Comparison of ENCODE assay signal across 9 mouse cellular contexts in genomic region chr9:121839622-121839965, GRCm38 (mm10). TPM values are rescaled to one million over a fixed set of nuclear protein-coding genes. Genes with fewer than 3 reads are reported as not detected.
DNase-seq lines count a peak whose midpoint lies in the region; ATAC-seq and TF ChIP-seq lines count a peak whose summit lies in the region.
"Had no signal": no experiment of that assay in that cellular context is flagged by ENCODE, and none has a peak within 500 bp of the region (broad histone marks: within the 10 kb centered on the region; RNA-seq: fewer than 3 reads in every experiment).

No protein-coding gene starts in this region.

- in situ Hi-C loops in ES-E14 (cut with MboI; ENCODE audit: low sequenced_read_pairs in 2 of 2, unreplicated experiment in 2 of 2) = no loop called here

- no peaks in the 10 kb centered on the region for H3K79me2 ChIP-seq in macrophage (ENCODE audit: inconsistent target)

- H3K27ac ChIP-seq in heart, embryonic 12.5 days (ENCODE audit: poor library complexity, severe bottlenecking) = no peak overlapping the region
- no peak overlapping the region for H3K27ac ChIP-seq in ES-E14 (ENCODE audit: insufficient read depth, low read depth, low read length, poor library complexity, severe bottlenecking)
- H3K27ac ChIP-seq in hindbrain, embryonic 11.5 days (ENCODE audit: low read depth, low read length) = no peak overlapping the region
- H3K27ac ChIP-seq in macrophage = no peak overlapping the region

- no peaks in the 10 kb centered on the region for H3K36me3 ChIP-seq in heart, embryonic 12.5 days
- H3K36me3 ChIP-seq in ES-E14 (ENCODE audit: control insufficient read depth, insufficient read depth, low read length, poor library complexity, severe bottlenecking) (no peaks in the 10 kb centered on the region), macrophage (ENCODE audit: inconsistent target) (no peaks in the 10 kb centered on the region)
- no peaks in the 10 kb centered on the region for H3K36me3 ChIP-seq in hindbrain, embryonic 11.5 days (ENCODE audit: control insufficient read depth, insufficient read depth, low read length)

- WGBS in heart, embryonic 12.5 days = 40% methylated on average over 7 of the region's 7 CpGs
- WGBS in hindbrain, embryonic 11.5 days = 39% methylated on average over 7 of the region's 7 CpGs
- 52% methylated on average over 7 of the region's 7 CpGs for WGBS in macrophage (ENCODE audit: missing documents)

- H3K4me3 ChIP-seq in heart, embryonic 12.5 days = peak overlapping the region; percentile 58
- H3K4me3 ChIP-seq in ES-E14 (ENCODE audit: insufficient read depth in 1 of 2, low read depth in 1 of 2, low read length in 2 of 2, poor library complexity in 1 of 2, severe bottlenecking in 1 of 2) (peak overlapping the region; percentile 19 to 65; a peak in 1 of 4 replicates), macrophage (ENCODE audit: inconsistent target) (peak overlapping the region; percentile 23)
- peak overlapping the region; percentile 49 for H3K4me3 ChIP-seq in hindbrain, embryonic 11.5 days (ENCODE audit: low read depth, low read length)

- peak overlapping the region; percentile 67 for H3K9ac ChIP-seq in heart, embryonic 12.5 days
- no peak overlapping the region for H3K9ac ChIP-seq in ES-E14 (ENCODE audit: insufficient read depth, low read depth, low read length, poor library complexity, severe bottlenecking)
- H3K9ac ChIP-seq in hindbrain, embryonic 11.5 days (ENCODE audit: low read depth, low read length) = peak overlapping the region; percentile 44; the same call in 1 of the 2 replicates

- H3K27me3 ChIP-seq in heart, embryonic 12.5 days (replicated peaks) = 0 out of 2 replicates have a peak, but pooled peaks cover 10% of the 10 kb centered on the region
- H3K27me3 ChIP-seq in hindbrain, embryonic 11.5 days (ENCODE audit: control insufficient read depth, insufficient read depth, low read length) = no peaks in the 10 kb centered on the region

- peaks cover 11% of the 10 kb centered on the region for H3K9me3 ChIP-seq in heart, embryonic 12.5 days (replicated peaks)
- H3K9me3 ChIP-seq in ES-E14 (ENCODE audit: control insufficient read depth, insufficient read depth, low read depth, low read length) = no peaks in the 10 kb centered on the region
- H3K9me3 ChIP-seq in hindbrain, embryonic 11.5 days (ENCODE audit: control insufficient read depth, low read length) = no peaks in the 10 kb centered on the region

- peaks cover 10% of the 10 kb centered on the region for H3K4me1 ChIP-seq in heart, embryonic 12.5 days (replicated peaks)
- peaks cover 0 to 4% of the 10 kb centered on the region in 2 experiments; a peak in 1 of 4 replicates for H3K4me1 ChIP-seq in ES-E14 (ENCODE audit: control insufficient read depth in 2 of 2, insufficient read depth in 2 of 2, low read length in 2 of 2, poor library complexity in 1 of 2)
- no peaks in the 10 kb centered on the region for H3K4me1 ChIP-seq in hindbrain, embryonic 11.5 days (replicated peaks; ENCODE audit: control insufficient read depth, insufficient read depth, low read length)

- H3K4me2 ChIP-seq in heart, embryonic 12.5 days = peak overlapping the region; percentile 96
- H3K4me2 ChIP-seq in hindbrain, embryonic 11.5 days (replicated peaks; ENCODE audit: low read depth, low read length) = peak overlapping the region; percentile 77

- no peak for DNase-seq in heart, adult 9 months (ENCODE audit: low spot score in 2 of 2)
- no peak for DNase-seq in ES-E14 (ENCODE audit: low read depth, low spot score)
- no peak for DNase-seq in hindbrain, embryonic 11.5 days (ENCODE audit: low spot score)
- no peak for DNase-seq in cerebellum, adult 18-20 months
- DNase-seq in embryo, embryonic 9.5 days (ENCODE audit: extremely low spot score) = no peak

- ATAC-seq in heart, embryonic 12.5 days (ENCODE audit: insufficient number of reproducible peaks, low FRiP score) = no peak
- ATAC-seq in hindbrain, embryonic 11.5 days (ENCODE audit: low FRiP score) = peak; percentile 70
- no peak for ATAC-seq in CD4-positive, CD25-positive, alpha-beta regulatory T cell, adult 4 months

TF ChIP-seq in ES-E14, 5 proteins besides CTCF, POLR2A, EP300 and RAD21:
- TF ChIP-seq ZNF384 (IDR thresholded peaks at IDR 0.05; ENCODE audit: low read depth, low read length) = no peak
- no peak for TF ChIP-seq HCFC1 (IDR thresholded peaks at IDR 0.05; ENCODE audit: borderline replicate concordance, insufficient read depth, low read length)

RNA-seq across cellular contexts. Expression of gene Ccdc13, which starts 0.3 kb away (rescaled TPM):
- polyA plus RNA-seq in heart, embryonic 12.5 days (2016; fragmentation: Nextera tagmentation; extraction: Ambion mirVana) = 0.08 TPM in 1 of 2 replicates, not detected in the other
- total RNA-seq in ES-E14 (2012; rRNA removed) = 0.58 and 1.5 TPM in 2 replicates
- polyA plus RNA-seq in hindbrain, embryonic 11.5 days (2014; fragmentation: Nextera tagmentation; extraction: Ambion mirVana) = 2.4 and 4.0 TPM in 2 replicates
- total RNA-seq in macrophage (2018; cell fraction: chromatin; rRNA removed) = not detected
- not detected for total RNA-seq in macrophage (2018; cell fraction: cytosol; rRNA removed)
- under 1 TPM in 2 of 26 experiments, not detected in 24; 0.23 to 0.55 TPM for total RNA-seq in macrophage (2018; cell fraction: nucleus; rRNA removed)
- polyA plus RNA-seq in macrophage (2018) = not detected in 3 replicates
- not detected for polyA plus RNA-seq in CD4-positive, CD25-positive, alpha-beta regulatory T cell, adult 4 months (2017; shearing (Covaris generic))

RNA-seq across cellular contexts. Expression of gene Higd1a, which starts 18.6 kb away (rescaled TPM):
- 237 and 257 TPM in 2 replicates for polyA plus RNA-seq in heart, embryonic 12.5 days (2016; fragmentation: Nextera tagmentation; extraction: Ambion mirVana)
- total RNA-seq in ES-E14 (2012; rRNA removed) = 63.5 and 81.2 TPM in 2 replicates
- polyA plus RNA-seq in hindbrain, embryonic 11.5 days (2014; fragmentation: Nextera tagmentation; extraction: Ambion mirVana) = 149 and 158 TPM in 2 replicates
- total RNA-seq in macrophage (2018; cell fraction: chromatin; rRNA removed) = 10 to 100 TPM in 13 of 26 experiments, 1 to 10 TPM in 13; 3.0 to 23.1 (median 9.7) TPM
- total RNA-seq in macrophage (2018; cell fraction: cytosol; rRNA removed) = 10 to 100 TPM; 18.4 to 38.7 (median 30.3) TPM
- 10 to 100 TPM in 17 of 26 experiments, 1 to 10 TPM in 9; 6.4 to 21.6 (median 12.1) TPM for total RNA-seq in macrophage (2018; cell fraction: nucleus; rRNA removed)
- 6.1 to 25.5 TPM (median 16.7 TPM) in 3 replicates for polyA plus RNA-seq in macrophage (2018)
- 100 to 1,000 TPM in 1 of 2 experiments, 10 to 100 TPM in 1; 94.5 to 129 TPM for polyA plus RNA-seq in CD4-positive, CD25-positive, alpha-beta regulatory T cell, adult 4 months (2017; shearing (Covaris generic))

RNA-seq across cellular contexts. Expression of gene Hhatl, which starts 47.3 kb away (rescaled TPM):
- polyA plus RNA-seq in heart, embryonic 12.5 days (2016; fragmentation: Nextera tagmentation; extraction: Ambion mirVana) = 5.3 and 5.7 TPM in 2 replicates
- 0.09 TPM in 1 of 2 replicates, not detected in the other for total RNA-seq in ES-E14 (2012; rRNA removed)
- not detected in 2 replicates for polyA plus RNA-seq in hindbrain, embryonic 11.5 days (2014; fragmentation: Nextera tagmentation; extraction: Ambion mirVana)
- total RNA-seq in macrophage (2018; cell fraction: chromatin; rRNA removed) = not detected
- total RNA-seq in macrophage (2018; cell fraction: cytosol; rRNA removed) = not detected
- total RNA-seq in macrophage (2018; cell fraction: nucleus; rRNA removed) = not detected
- polyA plus RNA-seq in macrophage (2018) = not detected in 3 replicates
- not detected for polyA plus RNA-seq in CD4-positive, CD25-positive, alpha-beta regulatory T cell, adult 4 months (2017; shearing (Covaris generic))

RNA-seq across cellular contexts. Expression of gene Ackr2, which starts 58.6 kb away (rescaled TPM):
- 0.09 and 0.32 TPM in 2 replicates for polyA plus RNA-seq in heart, embryonic 12.5 days (2016; fragmentation: Nextera tagmentation; extraction: Ambion mirVana)
- 0.22 and 0.26 TPM in 2 replicates for total RNA-seq in ES-E14 (2012; rRNA removed)
- polyA plus RNA-seq in hindbrain, embryonic 11.5 days (2014; fragmentation: Nextera tagmentation; extraction: Ambion mirVana) = 1.2 and 1.4 TPM in 2 replicates
- total RNA-seq in macrophage (2018; cell fraction: chromatin; rRNA removed) = not detected
- not detected for total RNA-seq in macrophage (2018; cell fraction: cytosol; rRNA removed)
- under 1 TPM in 1 of 26 experiments, not detected in 25; 0.34 TPM for total RNA-seq in macrophage (2018; cell fraction: nucleus; rRNA removed)
- polyA plus RNA-seq in macrophage (2018) = not detected in 3 replicates
- polyA plus RNA-seq in CD4-positive, CD25-positive, alpha-beta regulatory T cell, adult 4 months (2017; shearing (Covaris generic)) = not detected
- polyA plus RNA-seq: C2C12 had no signal
